Mouse (Mus musculus) colon, adult 2 months (tissue): ENCODE measurements around the gene AL731706.1. TPM values are rescaled to one million over a fixed set of nuclear protein-coding genes. Genes with fewer than 3 reads are reported as not detected.

Experiments
- polyA plus RNA-seq: library from polyadenylated mRNA; depleted of rRNA; stranded (reverse); fragments of >200 nt; gene quantifications from 2 replicates; pipeline ENCODE4 v1.2.3, GENCODE M21; 2012; rRNA removed

AL731706.1 gene
- 4.4 TPM in 1 of 2 replicates, not detected in the other for polyA plus RNA-seq

GRCm38 (mm10) chr2:136891068-136891950 is at the start of gene AL731706.1, which contains the start of the genes Slx4ip and Mkks:
Gene AL731706.1 (minus strand): TSS chr2:136891389.
Gene Slx4ip (plus strand): TSS chr2:136891218.
Gene Mkks (minus strand): TSS chr2:136891389.

DNA sequence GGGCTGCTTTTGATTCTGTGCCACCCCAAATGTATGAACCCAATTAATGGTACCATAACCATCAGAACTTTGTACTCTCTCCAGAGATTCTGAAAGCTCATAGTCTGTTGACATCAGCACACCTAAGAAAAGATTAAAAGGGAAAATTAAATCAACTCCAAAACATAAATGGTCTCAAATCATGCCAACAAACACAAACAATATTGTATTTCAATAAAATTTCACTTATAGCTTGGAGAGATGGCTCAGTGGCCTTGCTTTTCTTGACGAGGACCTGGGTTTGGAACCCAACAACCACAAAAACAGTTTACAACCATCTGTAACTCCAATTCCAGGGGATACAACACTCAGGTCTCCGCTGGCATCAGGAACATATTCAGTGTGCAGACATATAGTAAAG is 5.6 kb downstream of the AL731706.1 start, which contains the start of gene AL731706.2:
Gene AL731706.2, minus strand, starts transcription at position 101 of the 400 bp plus-strand sequence.

Other genes starting within 250 kb of the AL731706.1 start
- gene Snap25, start 177.9 kb downstream of the AL731706.1 start, polyA plus RNA-seq: 4.7 and 5.6 TPM in 2 replicates
- not detected in 2 replicates for gene AL731706.2, start 5.7 kb downstream of the AL731706.1 start, polyA plus RNA-seq
- 0.35 and 0.56 TPM in 2 replicates for gene Slx4ip, start 171 bp downstream of the AL731706.1 start, polyA plus RNA-seq
- 4.9 and 5.4 TPM in 2 replicates for gene Mkks, start within 50 bp of the AL731706.1 start, polyA plus RNA-seq
- gene Jag1, start 225.3 kb upstream of the AL731706.1 start, polyA plus RNA-seq: 3.4 and 5.4 TPM in 2 replicates